Mouse (Mus musculus) midbrain, embryonic 15.5 days (tissue): Measurements from ENCODE around the gene St14. TPM values are rescaled to one million over a fixed set of nuclear protein-coding genes. Genes with fewer than 3 reads are reported as not detected.
A peak's percentile ranks its signal among the peaks of the same experiment; 100 is the strongest.

Source experiments
- ATAC-seq: fragments of 200-750 bp; cut with Nextera tagmentation; replicated peaks from 2 replicates; pipeline ENCODE4 v1.8.0; 2017; ENCODE audit warnings: moderate TSS enrichment
- H3K27ac ChIP-seq: fragments of 300-500 bp; sonication (generic); 2 replicates; pipeline ENCODE4 v1.5.1; 2015; ENCODE audit warnings: mild to moderate bottlenecking, inconsistent platforms
- H3K27me3 ChIP-seq: fragments of 300-500 bp; sonication (generic); replicated peaks from 2 replicates; pipeline ENCODE4 v1.6.1; 2015; ENCODE audit warnings: inconsistent platforms
- H3K36me3 ChIP-seq: fragments of 300-500 bp; sonication (generic); replicated peaks from 2 replicates; pipeline ENCODE4 v1.6.1; 2015; ENCODE audit warnings: inconsistent platforms
- H3K4me1 ChIP-seq: fragments of 300-500 bp; sonication (generic); 2 replicates; pipeline ENCODE4 v1.6.1; 2015; ENCODE audit warnings: inconsistent platforms
- H3K4me2 ChIP-seq: fragments of 300-500 bp; sonication (generic); 2 replicates; pipeline ENCODE4 v1.6.1; 2015; ENCODE audit warnings: inconsistent platforms, mild to moderate bottlenecking, moderate library complexity
- H3K4me3 ChIP-seq: fragments of 300-500 bp; sonication (generic); 2 replicates; pipeline ENCODE4 v1.5.1; 2015; ENCODE audit warnings: mild to moderate bottlenecking, inconsistent platforms
- H3K9ac ChIP-seq: fragments of 300-500 bp; sonication (generic); 2 replicates; pipeline ENCODE4 v1.6.1; 2015; ENCODE audit warnings: mild to moderate bottlenecking, inconsistent platforms
- H3K9me3 ChIP-seq: fragments of 300-500 bp; sonication (generic); 2 replicates; pipeline ENCODE4 v1.6.1; 2016; ENCODE audit warnings: inconsistent platforms
- WGBS: fragments of 180-500 bp; shearing (Covaris S2); methylation state at CpG from one replicate; pipeline ENCODE4 v1.1.7; 2015; ENCODE audit warnings: mixed read lengths; 5-methylcytosine and 5-hydroxymethylcytosine counted together
- polyA plus RNA-seq: library from polyadenylated mRNA; unstranded; fragments of >200 nt; fragmentation: Nextera tagmentation; extraction: Ambion mirVana; gene quantifications from 2 replicates; pipeline ENCODE4 v1.2.1, GENCODE M21; 2015

St14 gene
- polyA plus RNA-seq, 1 experiment from 2014 or later: 1.1 TPM

GRCm38 (mm10) chr9:31151050-31151449 is 19.4 kb upstream of the St14 start:
- Histone ChIP-seq H3K9ac (no peak overlapping the region), H3K36me3 (peaks cover 43% of the 10 kb centered on the region), H3K27me3 (no peaks in the 10 kb centered on the region), H3K4me3 (no peak overlapping the region), H3K27ac (no peak overlapping the region), H3K9me3 (no peaks in the 10 kb centered on the region), H3K4me2 (no peak overlapping the region), H3K4me1 (no peaks in the 10 kb centered on the region)
- 88% methylated on average over 2 of the region's 2 CpGs for WGBS
- ATAC-seq: no peak

- Histone ChIP-seq H3K27ac (no peak overlapping the region), H3K27me3 (no peaks in the 10 kb centered on the region), H3K9me3 (no peaks in the 10 kb centered on the region), H3K4me3 (no peak overlapping the region), H3K36me3 (peaks cover 28% of the 10 kb centered on the region), H3K4me1 (no peaks in the 10 kb centered on the region), H3K4me2 (no peak overlapping the region), H3K9ac (no peak overlapping the region)
- 85% methylated on average over 7 of the region's 7 CpGs for WGBS
- ATAC-seq: no peak
Measured at GRCm38 (mm10) chr9:31148135-31148534, 16.5 kb upstream of the St14 start.

DNA sequence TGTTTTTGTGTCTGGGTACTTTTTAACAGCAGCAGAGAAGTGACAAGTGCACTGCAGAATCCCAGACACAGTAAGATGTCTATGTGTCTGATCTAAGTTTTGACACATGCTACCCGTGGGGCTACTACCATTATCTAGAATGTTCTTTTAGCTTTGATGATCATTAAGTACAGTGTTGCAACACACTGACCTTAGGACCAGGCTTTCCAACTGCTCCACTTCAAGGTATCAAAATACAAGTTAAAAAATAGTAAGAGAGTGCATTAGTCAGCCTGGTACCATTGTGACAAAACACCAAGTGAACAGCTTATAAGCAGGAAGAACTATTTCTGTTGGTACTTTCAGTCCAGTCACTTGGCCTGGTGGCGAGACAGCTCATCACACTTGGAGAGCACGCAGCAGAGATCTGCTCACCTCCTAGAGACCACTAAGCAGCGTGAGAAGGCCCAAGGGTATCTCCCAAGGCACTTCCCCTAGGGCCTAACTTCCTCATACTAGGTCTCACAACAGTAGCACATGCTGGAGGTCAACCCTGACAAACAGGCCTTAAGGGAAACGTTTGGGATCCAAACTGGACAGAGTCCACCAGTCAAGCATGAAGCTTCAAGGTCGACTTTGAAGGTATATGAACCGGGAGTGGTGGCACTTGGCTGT is 13.7 kb upstream of the St14 start:
- ATAC-seq: no peak
- no peak overlapping the region for H3K27ac ChIP-seq

DNA sequence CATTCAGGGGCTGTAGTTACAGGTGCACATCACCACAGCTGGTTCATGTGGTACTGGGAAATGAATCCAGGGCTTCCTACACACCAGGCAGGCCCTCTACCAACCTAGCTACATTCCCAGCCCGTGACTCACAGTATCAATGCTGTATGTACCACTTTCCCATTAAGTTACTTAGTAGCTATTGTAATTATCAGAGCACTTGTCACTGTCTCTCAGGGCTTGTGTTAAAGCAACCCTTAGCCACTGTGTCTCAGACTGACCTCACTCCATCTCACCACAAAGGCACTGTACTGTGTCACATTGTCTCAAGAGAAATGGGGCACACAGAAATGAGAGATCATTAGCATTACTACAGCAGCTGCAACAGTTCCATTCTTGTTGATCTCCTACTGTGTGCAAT is 11.3 kb upstream of the St14 start:
- H3K4me1 ChIP-seq: no peaks in the 10 kb centered on the region
- no peak overlapping the region for H3K9ac ChIP-seq
- no peaks in the 10 kb centered on the region for H3K36me3 ChIP-seq
- WGBS: 74% methylated on average over 1 of the region's 1 CpGs
- no peak overlapping the region for H3K4me3 ChIP-seq
- H3K27me3 ChIP-seq: no peaks in the 10 kb centered on the region
- ATAC-seq: no peak
- H3K9me3 ChIP-seq: no peaks in the 10 kb centered on the region
- no peak overlapping the region for H3K4me2 ChIP-seq
- H3K27ac ChIP-seq: no peak overlapping the region

More for the DNA sequence above, 13.7 kb upstream of the St14 start:
- Histone ChIP-seq H3K36me3 (peaks cover 18% of the 10 kb centered on the region), H3K9me3 (no peaks in the 10 kb centered on the region), H3K4me2 (no peak overlapping the region), H3K4me1 (no peaks in the 10 kb centered on the region), H3K27me3 (no peaks in the 10 kb centered on the region), H3K4me3 (no peak overlapping the region), H3K9ac (no peak overlapping the region)
- WGBS: 87% methylated on average over 7 of the region's 7 CpGs

- Histone ChIP-seq H3K4me3 (no peak overlapping the region), H3K4me2 (no peak overlapping the region), H3K4me1 (peaks cover 20% of the 10 kb centered on the region), H3K27me3 (peaks cover 51% of the 10 kb centered on the region), H3K9ac (no peak overlapping the region), H3K36me3 (no peaks in the 10 kb centered on the region), H3K27ac (no peak overlapping the region), H3K9me3 (no peaks in the 10 kb centered on the region)
- ATAC-seq: no peak
- WGBS: 85% methylated on average over 5 of the region's 5 CpGs
Measured at GRCm38 (mm10) chr9:31133131-31133530, 1.5 kb upstream of the St14 start.

DNA sequence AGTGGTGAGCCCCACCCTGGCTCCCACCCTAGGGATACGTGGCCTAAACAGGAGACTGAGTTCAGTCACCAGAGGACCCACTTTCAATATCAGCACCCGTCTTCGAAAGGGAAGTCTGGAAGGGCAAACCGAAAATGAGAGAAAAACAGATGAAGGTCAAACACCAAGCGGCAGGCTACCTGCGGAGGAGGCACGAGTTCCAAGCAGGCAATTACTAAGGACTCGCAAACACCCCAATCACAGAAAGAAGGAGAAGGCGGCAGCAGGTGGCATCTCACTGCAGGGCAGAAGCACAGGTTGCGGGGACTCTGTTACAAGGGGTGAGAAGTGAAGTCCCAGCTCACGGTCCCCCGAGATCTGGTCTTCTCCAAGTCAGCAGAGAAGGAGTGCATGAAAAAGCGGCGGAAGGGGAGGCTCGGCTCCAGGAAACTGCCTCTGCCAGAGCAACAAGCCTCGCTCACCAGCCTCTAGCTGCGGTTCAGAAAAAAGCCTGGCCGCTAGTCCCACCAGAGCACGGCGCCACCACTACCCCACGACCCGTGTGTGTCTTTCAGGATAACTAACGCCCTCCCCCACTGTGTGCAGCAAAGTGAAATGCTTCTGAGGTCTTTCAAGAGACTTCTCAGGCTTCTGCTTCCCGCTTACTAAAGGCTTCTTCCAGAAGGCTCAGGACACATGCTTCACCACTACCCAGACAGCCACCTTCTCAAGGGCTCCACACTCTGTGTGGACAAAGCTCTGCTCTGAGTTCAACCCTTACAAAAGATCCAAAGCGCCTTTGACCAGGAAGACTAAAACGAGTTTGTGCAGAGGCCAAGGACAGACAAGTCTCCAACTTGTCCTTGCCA is 1.1 kb downstream of the St14 start:
- H3K9me3 ChIP-seq: no peaks in the 10 kb centered on the region
- peak overlapping the region; percentile 43 for H3K4me3 ChIP-seq
- H3K9ac ChIP-seq: peak overlapping the region; percentile 30; the same call in 1 of the 2 replicates
- H3K36me3 ChIP-seq: no peaks in the 10 kb centered on the region
- H3K27me3 ChIP-seq: peaks cover 53% of the 10 kb centered on the region
- H3K27ac ChIP-seq: no peak overlapping the region
- peak overlapping the region; percentile 93 for H3K4me2 ChIP-seq
- 12% methylated on average over 26 of the region's 26 CpGs for WGBS
- H3K4me1 ChIP-seq: peaks cover 20% of the 10 kb centered on the region
- ATAC-seq: no peak; the same call in 1 of the 2 replicates

GRCm38 (mm10) chr9:31129956-31130355 is 1.7 kb downstream of the St14 start:
- no peak for ATAC-seq
- no peak overlapping the region for H3K27ac ChIP-seq
- H3K4me1 ChIP-seq: peaks cover 20% of the 10 kb centered on the region
- H3K36me3 ChIP-seq: no peaks in the 10 kb centered on the region
- H3K4me3 ChIP-seq: no peak overlapping the region
- H3K4me2 ChIP-seq: no peak overlapping the region
- no peaks in the 10 kb centered on the region for H3K9me3 ChIP-seq
- 74% methylated on average over 8 of the region's 8 CpGs for WGBS
- no peak overlapping the region for H3K9ac ChIP-seq
- peaks cover 53% of the 10 kb centered on the region for H3K27me3 ChIP-seq

DNA sequence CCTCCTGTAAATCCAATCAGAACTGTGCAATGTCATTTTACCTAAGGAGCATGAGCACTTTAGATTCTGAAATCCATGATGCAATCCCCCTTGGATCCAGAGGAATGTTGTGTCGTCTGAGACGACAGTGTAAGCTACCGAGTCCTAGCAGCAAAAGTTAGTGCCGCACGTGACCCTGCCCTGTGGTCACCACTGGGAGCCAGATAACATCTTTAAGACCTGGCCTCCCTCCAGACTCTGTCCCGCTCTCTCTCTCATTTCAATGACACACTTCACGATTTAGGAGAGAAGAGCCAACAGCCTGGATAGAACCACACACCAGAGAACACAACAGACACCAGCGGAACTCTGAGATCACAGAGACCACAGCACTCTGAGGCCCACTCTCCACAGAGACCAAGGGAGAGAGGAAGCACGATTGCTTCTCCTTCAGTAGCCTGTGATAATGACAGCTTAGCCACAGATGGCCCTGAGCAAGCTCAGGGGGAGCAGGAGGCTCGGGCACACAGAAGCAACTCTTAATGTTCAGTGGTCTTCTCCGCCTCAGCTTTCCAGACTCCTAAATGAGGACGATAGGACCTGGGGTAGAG is 3.7 kb downstream of the St14 start:
- Histone ChIP-seq H3K9me3 (no peaks in the 10 kb centered on the region), H3K4me1 (peaks cover 20% of the 10 kb centered on the region), H3K9ac (no peak overlapping the region), H3K4me3 (no peak overlapping the region), H3K4me2 (no peak overlapping the region), H3K27ac (no peak overlapping the region), H3K36me3 (no peaks in the 10 kb centered on the region), H3K27me3 (peaks cover 49% of the 10 kb centered on the region)
- WGBS: 87% methylated on average over 12 of the region's 12 CpGs
- ATAC-seq: no peak

GRCm38 (mm10) chr9:31126079-31126478 is 5.6 kb downstream of the St14 start:
- H3K4me3 ChIP-seq: no peak overlapping the region
- no peak for ATAC-seq
- H3K9ac ChIP-seq: no peak overlapping the region
- H3K36me3 ChIP-seq: no peaks in the 10 kb centered on the region
- no peaks in the 10 kb centered on the region for H3K9me3 ChIP-seq
- H3K4me1 ChIP-seq: peaks cover 13% of the 10 kb centered on the region
- no peak overlapping the region for H3K4me2 ChIP-seq
- 88% methylated on average over 7 of the region's 7 CpGs for WGBS
- H3K27ac ChIP-seq: no peak overlapping the region
- H3K27me3 ChIP-seq: peaks cover 31% of the 10 kb centered on the region

GRCm38 (mm10) chr9:31122464-31123030 is 9.1 kb downstream of the St14 start:
- ATAC-seq: no peak
- H3K27ac ChIP-seq: peak overlapping the region; percentile 50; the same call in 1 of the 2 replicates
- no peaks in the 10 kb centered on the region for H3K36me3 ChIP-seq
- 0 out of 2 replicates have a peak, but pooled peaks cover 3% of the 10 kb centered on the region for H3K4me1 ChIP-seq
- H3K27me3 ChIP-seq: no peaks in the 10 kb centered on the region
- 53% methylated on average over 13 of the region's 13 CpGs for WGBS
- no peak overlapping the region for H3K4me3 ChIP-seq
- no peak overlapping the region for H3K4me2 ChIP-seq
- H3K9me3 ChIP-seq: no peaks in the 10 kb centered on the region
- no peak overlapping the region for H3K9ac ChIP-seq

GRCm38 (mm10) chr9:31120533-31120915 is 11.1 kb downstream of the St14 start:
- Histone ChIP-seq H3K4me3 (no peak overlapping the region), H3K4me1 (0 out of 2 replicates have a peak, but pooled peaks cover 3% of the 10 kb centered on the region), H3K27ac (no peak overlapping the region), H3K9ac (no peak overlapping the region), H3K27me3 (no peaks in the 10 kb centered on the region), H3K4me2 (no peak overlapping the region), H3K36me3 (no peaks in the 10 kb centered on the region), H3K9me3 (no peaks in the 10 kb centered on the region)
- ATAC-seq: no peak
- WGBS: 77% methylated on average over 4 of the region's 4 CpGs

DNA sequence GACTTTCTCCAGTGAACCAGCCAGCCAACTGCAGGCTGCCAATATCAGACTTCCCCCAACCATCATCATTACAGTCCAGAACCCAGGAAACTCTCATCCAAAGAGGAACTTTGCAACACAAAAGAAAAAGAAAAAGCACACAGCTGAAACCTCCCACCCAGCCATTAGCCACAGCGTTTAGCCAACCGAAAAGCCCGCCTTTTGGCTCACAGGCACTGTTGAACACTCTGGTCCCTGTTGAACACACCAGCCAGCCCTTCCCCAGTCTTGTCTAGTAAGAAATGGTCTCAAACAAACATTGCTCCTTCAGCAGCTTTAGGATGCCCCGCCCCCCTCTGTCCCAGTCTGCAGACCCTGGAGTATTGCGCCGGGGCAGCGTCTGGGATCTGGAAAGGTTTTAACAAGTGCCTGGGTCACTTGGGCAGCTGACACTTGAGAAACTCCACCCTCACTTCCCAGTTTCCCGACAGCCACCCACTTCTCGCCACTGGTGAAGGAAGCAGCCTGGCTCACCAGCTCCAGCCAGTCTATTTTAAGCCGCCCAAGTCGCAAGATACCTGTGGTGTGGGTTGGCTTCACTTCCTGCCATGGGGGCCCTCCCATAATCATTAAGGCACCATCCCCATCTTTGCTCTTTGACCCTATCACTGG is 11.6 kb downstream of the St14 start:
- H3K9me3 ChIP-seq: no peaks in the 10 kb centered on the region
- 73% methylated on average over 11 of the region's 11 CpGs for WGBS
- H3K4me3 ChIP-seq: no peak overlapping the region
- no peaks in the 10 kb centered on the region for H3K27me3 ChIP-seq
- 0 out of 2 replicates have a peak, but pooled peaks cover 3% of the 10 kb centered on the region for H3K4me1 ChIP-seq
- H3K27ac ChIP-seq: no peak overlapping the region
- no peak overlapping the region for H3K9ac ChIP-seq
- ATAC-seq: no peak
- no peak overlapping the region for H3K4me2 ChIP-seq
- H3K36me3 ChIP-seq: no peaks in the 10 kb centered on the region
